Mouse (Mus musculus) brown adipose tissue, adult 24 weeks (tissue): ENCODE data around the gene D6Ertd527e. TPM values are rescaled to one million over a fixed set of nuclear protein-coding genes. Genes with fewer than 3 reads are reported as not detected.

Experiments
- H3K27ac ChIP-seq: fragments of 200-500 bp; replicated peaks from 2 replicates; pipeline ENCODE4 v1.5.1; 2012; ENCODE audit warnings: low read depth, mild to moderate bottlenecking, low read length
- H3K4me1 ChIP-seq: fragments of 200-500 bp; 2 replicates; pipeline ENCODE4 v1.6.1; 2012; ENCODE audit warnings: low read length, mixed read lengths; ENCODE audit not compliant: control insufficient read depth, insufficient read depth, insufficient read length
- H3K4me3 ChIP-seq: fragments of 200-500 bp; 2 replicates; pipeline ENCODE4 v1.5.1; 2012; ENCODE audit warnings: low read depth, mild to moderate bottlenecking, low read length, moderate library complexity; ENCODE audit not compliant: insufficient read depth
- polyA plus RNA-seq: library from polyadenylated mRNA; stranded (reverse); fragments of >200 nt; gene quantifications from 2 replicates; pipeline ENCODE4 v1.2.4, GENCODE M21; 2012; ENCODE audit not compliant: missing spikeins, insufficient read depth, insufficient read length

The D6Ertd527e gene
- polyA plus RNA-seq, 1 experiment: not detected

GRCm38 (mm10) chr6:87152461-87153230 is 48.1 kb downstream of the D6Ertd527e start:
- Histone ChIP-seq H3K27ac (no peak overlapping the region), H3K4me3 (no peak overlapping the region), H3K4me1 (no peaks in the 10 kb centered on the region)

DNA sequence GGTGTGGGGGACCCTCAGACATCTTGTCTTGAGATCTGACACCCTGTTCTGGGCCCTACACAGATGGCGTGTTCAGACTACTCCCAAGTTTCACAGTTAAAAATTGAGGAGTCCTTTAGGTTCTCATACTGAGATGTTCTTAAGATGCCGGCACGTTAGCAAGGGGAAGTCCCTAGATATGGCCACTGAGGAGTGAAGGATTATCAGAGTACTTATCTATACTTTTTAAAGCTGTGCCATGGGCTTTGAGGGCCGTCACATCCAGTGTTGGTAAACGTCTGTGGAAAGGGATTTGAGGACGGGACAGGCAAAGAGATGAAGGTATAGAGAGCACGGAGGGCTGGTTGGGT is 48.7 kb downstream of the D6Ertd527e start:
- H3K4me1 ChIP-seq: no peaks in the 10 kb centered on the region
- H3K27ac ChIP-seq: no peak overlapping the region
- H3K4me3 ChIP-seq: no peak overlapping the region

DNA sequence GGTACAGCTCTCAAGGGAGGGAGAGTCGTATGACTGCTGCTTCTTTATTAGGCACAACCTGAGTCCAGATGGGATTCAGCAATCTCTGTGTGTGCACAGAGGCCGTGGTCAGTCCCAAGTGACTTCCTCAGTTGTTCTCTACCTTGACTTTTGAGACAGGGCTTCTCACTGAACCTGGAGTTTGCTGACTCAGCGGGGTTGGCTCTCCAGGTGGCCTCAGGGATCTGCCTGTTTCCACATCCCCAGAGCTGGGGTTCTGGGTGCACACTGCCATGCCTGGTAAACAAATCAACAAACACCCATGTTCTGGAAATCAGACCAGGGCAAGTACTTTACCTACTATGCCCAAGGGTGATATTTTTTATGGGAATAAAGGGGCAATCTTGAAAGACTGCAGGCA is 49.3 kb downstream of the D6Ertd527e start:
- H3K4me3 ChIP-seq: no peak overlapping the region
- no peak overlapping the region for H3K27ac ChIP-seq
- H3K4me1 ChIP-seq: no peaks in the 10 kb centered on the region

GRCm38 (mm10) chr6:87158062-87158623 is 53.6 kb downstream of the D6Ertd527e start:
- no peaks in the 10 kb centered on the region for H3K4me1 ChIP-seq
- no peak overlapping the region for H3K27ac ChIP-seq
- H3K4me3 ChIP-seq: no peak overlapping the region

- Histone ChIP-seq H3K27ac (no peak overlapping the region), H3K4me1 (no peaks in the 10 kb centered on the region), H3K4me3 (no peak overlapping the region)
Measured at GRCm38 (mm10) chr6:87160196-87160595, 55.6 kb downstream of the D6Ertd527e start.

DNA sequence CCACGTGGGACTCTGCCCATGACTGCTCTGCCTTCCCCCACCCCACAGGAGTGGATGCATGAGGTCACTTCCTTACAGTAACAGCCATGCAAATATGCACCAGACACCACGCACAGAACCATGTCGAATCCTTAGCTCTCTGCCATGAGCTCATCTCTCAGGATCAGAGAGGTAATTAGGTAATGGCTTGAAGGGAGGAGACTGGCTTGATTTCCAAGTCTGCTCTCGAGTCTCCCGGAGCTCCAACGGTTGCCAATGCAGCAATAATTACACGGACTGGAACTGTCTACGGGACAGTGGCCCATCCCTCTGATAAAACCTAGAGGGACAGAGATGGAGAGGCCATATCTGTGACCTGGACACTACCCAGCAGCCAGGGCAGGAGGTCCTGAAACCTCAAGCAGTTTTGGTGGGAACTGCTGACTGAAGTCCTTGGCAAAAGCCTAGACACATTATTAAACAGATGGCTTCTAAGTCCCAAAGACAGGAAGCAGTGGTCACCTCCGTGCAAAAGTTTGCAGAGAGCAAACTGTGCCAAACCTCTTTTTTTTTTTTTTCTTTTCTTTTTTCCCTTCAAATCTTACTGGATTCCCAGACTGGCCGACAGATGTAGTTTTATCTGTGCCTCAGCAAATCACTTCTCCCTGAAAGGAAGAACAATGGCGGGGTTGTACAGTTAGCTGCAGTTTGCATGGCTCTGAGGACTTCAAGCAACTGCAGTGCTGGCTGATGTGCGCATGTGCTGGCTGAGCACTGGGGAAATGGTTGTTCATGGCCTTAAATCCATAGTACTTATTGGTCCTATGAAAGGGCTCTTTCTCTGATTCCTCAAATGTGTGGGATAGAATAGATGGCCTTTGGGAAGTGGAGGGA is 57.1 kb downstream of the D6Ertd527e start:
- Histone ChIP-seq H3K27ac (no peak overlapping the region), H3K4me3 (no peak overlapping the region), H3K4me1 (no peaks in the 10 kb centered on the region)

Other genes with a start within 250 kb of the D6Ertd527e start
- gene Nfu1, start 95.5 kb upstream of the D6Ertd527e start, polyA plus RNA-seq: 182 and 220 TPM in 2 replicates
- gene Gfpt1, start 61.9 kb upstream of the D6Ertd527e start, polyA plus RNA-seq: 17.7 and 32.4 TPM in 2 replicates
- gene Antxr1, start 231.1 kb downstream of the D6Ertd527e start, polyA plus RNA-seq: 3.8 and 6.6 TPM in 2 replicates
- gene Gkn1, start 246.2 kb downstream of the D6Ertd527e start, polyA plus RNA-seq: not detected in 2 replicates